Mouse (Mus musculus) layer of hippocampus, adult 11-12 months (tissue): ENCODE data around the gene Gpr161.
A peak's percentile ranks its signal among the peaks of the same experiment; 100 is the strongest.

Source experiments
- DNase-seq: peaks from one replicate; pipeline ENCODE4 v3.0.0; 2022; ENCODE audit warnings: low spot score

The Gpr161 gene

GRCm38 (mm10) chr1:165295489-165295888 lies at the start of gene Gpr161:
Gpr161 (plus strand) TSS chr1:165295789.
- no peak for DNase-seq

GRCm38 (mm10) chr1:165246587-165246986 lies 49.0 kb upstream of the Gpr161 start:
- DNase-seq = no peak

GRCm38 (mm10) chr1:165247085-165247484 lies 48.5 kb upstream of the Gpr161 start:
- DNase-seq = no peak

- DNase-seq = no peak
These were observed 47.8 kb upstream of the Gpr161 start for GRCm38 (mm10) chr1:165247788-165248187.

- DNase-seq = no peak
These were observed 46.7 kb upstream of the Gpr161 start for GRCm38 (mm10) chr1:165248842-165249241.

- no peak for DNase-seq
These were observed 45.0 kb upstream of the Gpr161 start for GRCm38 (mm10) chr1:165250546-165250945.

- DNase-seq = peak; percentile 36
These were observed 43.4 kb upstream of the Gpr161 start for GRCm38 (mm10) chr1:165252027-165252671.

GRCm38 (mm10) chr1:165274946-165275345 lies 20.6 kb upstream of the Gpr161 start:
- DNase-seq = no peak

GRCm38 (mm10) chr1:165280741-165281140 lies 14.8 kb upstream of the Gpr161 start:
- DNase-seq = no peak

GRCm38 (mm10) chr1:165281351-165282221 lies 14.0 kb upstream of the Gpr161 start:
- DNase-seq = no peak

GRCm38 (mm10) chr1:165282222-165282966 lies 13.2 kb upstream of the Gpr161 start:
- no peak for DNase-seq

GRCm38 (mm10) chr1:165282967-165283345 lies 12.6 kb upstream of the Gpr161 start:
- no peak for DNase-seq

- DNase-seq = no peak
These were observed 11.5 kb upstream of the Gpr161 start for GRCm38 (mm10) chr1:165284096-165284495.

- DNase-seq = peak; percentile 49
These were observed 7.4 kb upstream of the Gpr161 start for GRCm38 (mm10) chr1:165288165-165288564.

GRCm38 (mm10) chr1:165289831-165290230 lies 5.8 kb upstream of the Gpr161 start:
- DNase-seq = no peak

GRCm38 (mm10) chr1:165291606-165292005 lies 4.0 kb upstream of the Gpr161 start:
- DNase-seq = no peak

GRCm38 (mm10) chr1:165301108-165301507 lies 5.5 kb downstream of the Gpr161 start:
- DNase-seq = no peak

- no peak for DNase-seq
These were observed 6.0 kb downstream of the Gpr161 start for GRCm38 (mm10) chr1:165301567-165301966.

GRCm38 (mm10) chr1:165302455-165303208 lies 7.0 kb downstream of the Gpr161 start:
- peak; percentile 47 for DNase-seq

- DNase-seq = no peak
These were observed 7.6 kb downstream of the Gpr161 start for GRCm38 (mm10) chr1:165303209-165303608.

- no peak for DNase-seq
These were observed 8.8 kb downstream of the Gpr161 start for GRCm38 (mm10) chr1:165304341-165304740.

- no peak for DNase-seq
These were observed 12.6 kb downstream of the Gpr161 start for GRCm38 (mm10) chr1:165308180-165308579.
